ENCODE assay signal across 10 mouse cellular contexts in genomic region chr12:80103521-80103973, GRCm38 (mm10). TPM values are rescaled to one million over a fixed set of nuclear protein-coding genes. Genes with fewer than 3 reads are reported as not detected.
DNase-seq lines count a peak whose midpoint lies in the region; ATAC-seq and TF ChIP-seq lines count a peak whose summit lies in the region.
"Had no signal": no experiment of that assay in that cellular context is flagged by ENCODE, and none has a peak within 500 bp of the region (broad histone marks: within the 10 kb centered on the region; RNA-seq: fewer than 3 reads in every experiment).

No protein-coding gene starts in this region.

- ATAC-seq in intestine, postnatal 0 days = peak; percentile 95
- ATAC-seq in limb, embryonic 15.5 days (ENCODE audit: insufficient number of reproducible peaks, low FRiP score, low TSS enrichment, low read depth) = no peak

- peaks cover 6% of the 10 kb centered on the region for H3K4me1 ChIP-seq in intestine, postnatal 0 days (replicated peaks; ENCODE audit: control insufficient read depth, insufficient read depth, low read length)
- peaks cover 24% of the 10 kb centered on the region for H3K4me1 ChIP-seq in limb, embryonic 15.5 days

- H3K4me2 ChIP-seq in intestine, postnatal 0 days (replicated peaks; ENCODE audit: low read depth) = peak overlapping the region; percentile 61
- no peak overlapping the region for H3K4me2 ChIP-seq in limb, embryonic 15.5 days

- H3K9ac ChIP-seq in intestine, postnatal 0 days (ENCODE audit: low read depth, low read length) = peak overlapping the region; percentile 50
- no peak overlapping the region for H3K9ac ChIP-seq in limb, embryonic 15.5 days

- intact Hi-C loops in gastrocnemius, postnatal 36 days (cut with DNase I) = no loop called here

- TF ChIP-seq CTCF in intestine, postnatal 0 days (IDR thresholded peaks at IDR 0.05; ENCODE audit: low read depth) = no peak

- peak overlapping the region; percentile 78 for H3K27ac ChIP-seq in intestine, postnatal 0 days (ENCODE audit: low read depth, low read length)
- peak overlapping the region; percentile 30; the same call in 1 of the 2 replicates for H3K27ac ChIP-seq in limb, embryonic 15.5 days

- DNase-seq in embryo, embryonic 11 days = peak; percentile 25
- no peak for DNase-seq in embryo, embryonic 9.5 days (ENCODE audit: extremely low spot score)
- peak; percentile 75 for DNase-seq in lung, postnatal 36 days
- no peak for DNase-seq in B cell, adult 2 months
- no peak for DNase-seq in adrenal gland, adult 8-10 months
- no peak for DNase-seq in gastrocnemius, postnatal 36 days
- DNase-seq: cerebellum, postnatal 14 days; gastrocnemius, postnatal 10 days had no signal

- H3K36me3 ChIP-seq in intestine, postnatal 0 days (ENCODE audit: control insufficient read depth, insufficient read depth) = no peaks in the 10 kb centered on the region; the same call in 1 of the 2 replicates
- H3K36me3 ChIP-seq in limb, embryonic 15.5 days = peaks cover 13% of the 10 kb centered on the region

- no peaks in the 10 kb centered on the region for H3K9me3 ChIP-seq in intestine, postnatal 0 days (ENCODE audit: control insufficient read depth)
- H3K9me3 ChIP-seq in limb, embryonic 15.5 days = no peaks in the 10 kb centered on the region

- peak overlapping the region; percentile 30 for H3K4me3 ChIP-seq in intestine, postnatal 0 days (ENCODE audit: low read depth, low read length)
- H3K4me3 ChIP-seq in limb, embryonic 15.5 days = no peak overlapping the region

- H3K27me3 ChIP-seq in intestine, postnatal 0 days (replicated peaks; ENCODE audit: control insufficient read depth, insufficient read depth, low read length) = no peaks in the 10 kb centered on the region
- no peaks in the 10 kb centered on the region for H3K27me3 ChIP-seq in limb, embryonic 15.5 days

- WGBS in intestine, postnatal 0 days = 24% methylated on average over 5 of the region's 5 CpGs
- 42% methylated on average over 5 of the region's 5 CpGs for WGBS in limb, embryonic 15.5 days

RNA-seq across cellular contexts. Expression of gene Zfp36l1, which starts 9.3 kb away (rescaled TPM):
- 77.9 and 80.7 TPM in 2 replicates for polyA plus RNA-seq in intestine, postnatal 0 days (2015; fragmentation: Nextera tagmentation; extraction: Ambion mirVana)
- 147 and 148 TPM in 2 replicates for polyA plus RNA-seq in limb, embryonic 15.5 days (2015; fragmentation: Nextera tagmentation; extraction: Ambion mirVana)
- 100 to 1,000 TPM; 257 to 328 (median 289) TPM for total RNA-seq in adrenal gland, adult 8-10 months (2022)
- total RNA-seq in gastrocnemius, postnatal 36 days (2021) = 10 to 100 TPM; 25.0 to 29.8 TPM

Comparison
In these comparisons a context has a peak if more than half of its experiments do, and no peak if none do; other contexts are left out.
1. DNase-seq: peak in embryo, embryonic 11 days (single experiment) and lung, postnatal 36 days (single experiment); none in embryo, embryonic 9.5 days (single experiment), B cell, adult 2 months (0 of 2), adrenal gland, adult 8-10 months (single experiment) and gastrocnemius, postnatal 36 days (0 of 2).
2. RNA of gene Zfp36l1, which starts 9.3 kb away (total RNA-seq): 257 to 328 TPM in adrenal gland, adult 8-10 months; 25.0 to 29.8 TPM in gastrocnemius, postnatal 36 days; every median in the first group is over 4 times any median in the second.